Mouse (Mus musculus): ENCODE data around the gene Aurka.

DNA sequence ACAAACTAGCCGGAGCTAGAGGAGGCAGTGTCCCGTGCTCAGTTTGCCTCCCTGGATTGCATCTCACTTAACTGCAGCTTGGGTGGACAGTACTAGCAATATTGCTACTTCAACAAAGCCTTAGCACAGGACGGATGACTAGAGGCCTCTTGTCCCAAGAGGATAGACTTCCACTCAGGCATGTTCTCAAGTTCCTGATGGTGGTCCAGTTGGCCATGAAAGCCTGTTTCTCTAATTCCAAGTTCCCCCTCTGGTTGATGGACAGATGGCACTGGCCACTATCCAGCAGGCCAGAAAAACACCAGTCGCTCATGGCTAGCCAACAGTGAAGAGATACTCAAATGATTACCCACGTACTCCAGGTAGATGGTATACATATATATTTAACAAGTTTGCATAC lies 14.5 kb downstream of the Aurka start:
- no peak for TF ChIP-seq POLR2A (IDR thresholded peaks at IDR 0.05; ENCODE audit: insufficient read depth, low read depth, low read length)
- TF ChIP-seq CTCF (IDR thresholded peaks at IDR 0.05): no peak

Measured in heart, adult 2 months (tissue).